Comparison of ENCODE assay signal across 16 mouse cellular contexts in the genomic region with DNA sequence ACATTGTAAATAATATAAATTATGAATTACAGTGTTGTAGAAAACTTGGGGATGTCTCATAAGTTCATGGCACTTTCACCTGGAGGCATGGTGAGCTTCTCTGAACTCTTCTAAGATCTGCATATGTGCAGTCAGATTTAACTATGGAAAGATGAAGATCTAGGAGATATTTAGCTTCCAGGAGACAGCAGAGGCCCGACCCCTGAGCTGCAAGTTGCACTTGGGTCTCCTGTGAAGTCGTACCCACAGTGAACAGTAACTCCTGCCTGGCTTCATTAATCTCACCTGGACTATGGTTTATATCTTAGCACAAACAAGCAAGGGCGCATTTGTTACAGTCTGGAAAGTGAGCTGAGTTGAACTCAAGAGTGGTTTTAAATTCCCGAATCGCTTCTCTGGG.
DNase-seq lines count a peak whose midpoint lies in the region; ATAC-seq and TF ChIP-seq lines count a peak whose summit lies in the region.
"Had no signal": no experiment of that assay in that cellular context is flagged by ENCODE, and none has a peak within 500 bp of the region (broad histone marks: within the 10 kb centered on the region; RNA-seq: fewer than 3 reads in every experiment).

No protein-coding gene starts in this region.

- H3K9me3 ChIP-seq in heart, embryonic 15.5 days (replicated peaks): no peaks in the 10 kb centered on the region
- H3K9me3 ChIP-seq in G1E (replicated peaks) (no peaks in the 10 kb centered on the region), MEL (replicated peaks; ENCODE audit: insufficient read depth, low read length) (no peaks in the 10 kb centered on the region)
- H3K9me3 ChIP-seq in liver, embryonic 16.5 days (replicated peaks; ENCODE audit: control insufficient read depth, low read length): no peaks in the 10 kb centered on the region
- H3K9me3 ChIP-seq: embryonic facial prominence, embryonic 13.5 days; kidney, embryonic 15.5 days; lung, embryonic 15.5 days; neural tube, embryonic 15.5 days had no signal

- no peak for DNase-seq in heart, postnatal 4 days
- no peak for DNase-seq in G1E (ENCODE audit: low spot score)
- no peak for DNase-seq in MEL (ENCODE audit: low read depth, low spot score)
- no peak for DNase-seq in frontal cortex, postnatal 14 days (ENCODE audit: low spot score in 2 of 2)
- DNase-seq in thymus, postnatal 0 days (ENCODE audit: low spot score): no peak
- DNase-seq: cerebellum, adult 9-10 months; gastrocnemius, postnatal 14 days; midbrain, embryonic 14.5 days; right cerebral cortex, postnatal 4 days had no signal

- H3K79me2 ChIP-seq in MEL (ENCODE audit: control insufficient read depth, insufficient read depth, low read length, poor library complexity): peaks cover 16% of the 10 kb centered on the region

- H3K4me3 ChIP-seq in heart, embryonic 15.5 days: no peak overlapping the region
- peak overlapping the region; percentile 60; the same call in 1 of the 2 replicates for H3K4me3 ChIP-seq in G1E (ENCODE audit: low read depth, low read length)
- peak overlapping the region; percentile 29 to 44 for H3K4me3 ChIP-seq in MEL (ENCODE audit: control insufficient read depth in 1 of 2, insufficient read depth in 1 of 2, low read depth in 2 of 2, low read length in 2 of 2)
- H3K4me3 ChIP-seq in liver, embryonic 16.5 days (ENCODE audit: low read depth, low read length): no peak overlapping the region
- H3K4me3 ChIP-seq: embryonic facial prominence, embryonic 13.5 days; kidney, embryonic 15.5 days; lung, embryonic 15.5 days; myocyte; neural tube, embryonic 15.5 days had no signal

- WGBS in heart, embryonic 15.5 days: 50% methylated on average over 5 of the region's 5 CpGs
- 60% methylated on average over 5 of the region's 5 CpGs for WGBS in liver, embryonic 16.5 days (ENCODE audit: insufficient replicate concordance)

- no peaks in the 10 kb centered on the region for H3K27me3 ChIP-seq in heart, embryonic 15.5 days
- no peaks in the 10 kb centered on the region for H3K27me3 ChIP-seq in G1E (ENCODE audit: insufficient read depth, low read length)
- no peaks in the 10 kb centered on the region for H3K27me3 ChIP-seq in MEL (ENCODE audit: control insufficient read depth in 1 of 2, insufficient read depth in 2 of 2, low read length in 2 of 2)
- H3K27me3 ChIP-seq in liver, embryonic 16.5 days (ENCODE audit: control insufficient read depth, insufficient read depth, low read depth, low read length): no peaks in the 10 kb centered on the region
- H3K27me3 ChIP-seq: embryonic facial prominence, embryonic 13.5 days; kidney, embryonic 15.5 days; lung, embryonic 15.5 days; neural tube, embryonic 15.5 days had no signal

- no peak for TF ChIP-seq RAD21 in MEL (IDR thresholded peaks at IDR 0.05; ENCODE audit: low read depth, low read length)

- no peak for ATAC-seq in heart, embryonic 15.5 days (replicated peaks; ENCODE audit: insufficient number of reproducible peaks, insufficient read depth, low FRiP score, low read depth)
- no peak for ATAC-seq in G1E (ENCODE audit: extremely low read depth, insufficient number of reproducible peaks, low FRiP score, poor library complexity, severe bottlenecking)
- ATAC-seq in liver, embryonic 16.5 days (ENCODE audit: low read depth): no peak

- no peak for TF ChIP-seq POLR2A in MEL (IDR thresholded peaks at IDR 0.05; ENCODE audit: control insufficient read depth in 1 of 2, insufficient read depth in 1 of 2, low read depth in 1 of 2, low read length in 2 of 2, poor library complexity in 1 of 2)

- H3K27ac ChIP-seq in heart, embryonic 15.5 days: peak overlapping the region; percentile 91
- peak overlapping the region; percentile 97 for H3K27ac ChIP-seq in MEL (ENCODE audit: control insufficient read depth, low read depth, low read length)
- H3K27ac ChIP-seq in liver, embryonic 16.5 days (ENCODE audit: low read length): peak overlapping the region; percentile 65
- H3K27ac ChIP-seq: embryonic facial prominence, embryonic 13.5 days; kidney, embryonic 15.5 days; lung, embryonic 15.5 days; neural tube, embryonic 15.5 days had no signal

- peak overlapping the region; percentile 9; the same call in 1 of the 2 replicates for H3K4me2 ChIP-seq in heart, embryonic 15.5 days
- no peak overlapping the region for H3K4me2 ChIP-seq in liver, embryonic 16.5 days (ENCODE audit: low read depth, low read length)
- H3K4me2 ChIP-seq: embryonic facial prominence, embryonic 13.5 days; kidney, embryonic 15.5 days; lung, embryonic 15.5 days; neural tube, embryonic 15.5 days had no signal

- peaks cover 82% of the 10 kb centered on the region for H3K4me1 ChIP-seq in heart, embryonic 15.5 days (replicated peaks)
- H3K4me1 ChIP-seq in G1E (ENCODE audit: insufficient read depth, low read depth, low read length): peaks cover 94% of the 10 kb centered on the region
- peaks cover 48 to 64% of the 10 kb centered on the region in 2 experiments for H3K4me1 ChIP-seq in MEL (ENCODE audit: control insufficient read depth in 1 of 2, insufficient read depth in 2 of 2, low read length in 2 of 2)
- H3K4me1 ChIP-seq in liver, embryonic 16.5 days (ENCODE audit: control insufficient read depth, low read depth, low read length): peaks cover 44% of the 10 kb centered on the region

- no peak for TF ChIP-seq CTCF in G1E (IDR thresholded peaks at IDR 0.05; ENCODE audit: low read depth, low read length)
- no peak for TF ChIP-seq CTCF in MEL (IDR thresholded peaks at IDR 0.05 in 2 of 3, conservative IDR thresholded peaks at IDR 0.05 in 1 of 3; ENCODE audit: control insufficient read depth in 1 of 3, insufficient read depth in 1 of 3, low read depth in 2 of 3, low read length in 3 of 3, poor library complexity in 1 of 3, severe bottlenecking in 1 of 3)

- H3K9ac ChIP-seq in heart, embryonic 15.5 days: peak overlapping the region; percentile 3; the same call in 1 of the 2 replicates
- H3K9ac ChIP-seq in MEL (ENCODE audit: control insufficient read depth, low read depth, low read length, poor library complexity, severe bottlenecking): peak overlapping the region; percentile 70
- H3K9ac ChIP-seq in liver, embryonic 16.5 days (ENCODE audit: low read depth, low read length): no peak overlapping the region
- H3K9ac ChIP-seq: embryonic facial prominence, embryonic 13.5 days; kidney, embryonic 15.5 days; lung, embryonic 15.5 days; neural tube, embryonic 15.5 days had no signal

- H3K36me3 ChIP-seq in heart, embryonic 15.5 days: no peaks in the 10 kb centered on the region
- H3K36me3 ChIP-seq in G1E (replicated peaks) (no peaks in the 10 kb centered on the region), MEL (ENCODE audit: control insufficient read depth in 1 of 2, insufficient read depth in 2 of 2, low read length in 2 of 2) (peaks cover 2 to 72% of the 10 kb centered on the region in 2 experiments; a peak in 2 of 4 replicates)
- no peaks in the 10 kb centered on the region for H3K36me3 ChIP-seq in liver, embryonic 16.5 days (ENCODE audit: control insufficient read depth, insufficient read depth)
- H3K36me3 ChIP-seq: embryonic facial prominence, embryonic 13.5 days; kidney, embryonic 15.5 days; lung, embryonic 15.5 days; neural tube, embryonic 15.5 days had no signal

- TF ChIP-seq EP300 in MEL (IDR thresholded peaks at IDR 0.05; ENCODE audit: low read depth in 1 of 2, low read length in 2 of 2): no peak

TF ChIP-seq in MEL, 35 proteins besides CTCF, POLR2A, EP300 and RAD21:
- no peak for TF ChIP-seq CHD2 (IDR thresholded peaks at IDR 0.05; ENCODE audit: low read length)
- TF ChIP-seq CHD1 (IDR thresholded peaks at IDR 0.05; ENCODE audit: low read depth, low read length): peak; percentile 94; the same call in 1 of the 2 replicates
- TF ChIP-seq MXI1 (IDR thresholded peaks at IDR 0.05; ENCODE audit: low read depth, low read length): no peak

Comparison
In these comparisons a context has a peak if more than half of its experiments do, and no peak if none do; other contexts are left out.
1. H3K4me3 ChIP-seq: peak in G1E (single experiment) and MEL (2 of 2); none in heart, embryonic 15.5 days (single experiment) and liver, embryonic 16.5 days (single experiment).
2. Peak in every context shown above with its lines, with median percentiles within 50 percentile points of each other: H3K27ac ChIP-seq.